11 mouse cellular contexts compared by ENCODE assay signal in genomic region chr11:70177647-70178046, GRCm38 (mm10). TPM values are rescaled to one million over a fixed set of nuclear protein-coding genes. Genes with fewer than 3 reads are reported as not detected.
DNase-seq lines count a peak whose midpoint lies in the region; TF ChIP-seq lines count a peak whose summit lies in the region.
"Had no signal": no experiment of that assay in that cellular context is flagged by ENCODE, and none has a peak within 500 bp of the region (broad histone marks: within the 10 kb centered on the region; RNA-seq: fewer than 3 reads in every experiment).

No protein-coding gene starts in this region.

- peak; percentile 52 to 71 for DNase-seq in cerebellum, postnatal 10 days
- no peak for DNase-seq in cerebellum, adult 9-10 months
- DNase-seq in layer of hippocampus, adult 2 months (ENCODE audit: low spot score in 2 of 2) = no peak
- DNase-seq in layer of hippocampus, adult 9-11 months = no peak
- DNase-seq in thymus, postnatal 25 days = peak; percentile 23
- no peak for DNase-seq in thymus, postnatal 0 days (ENCODE audit: low spot score)
- peak; percentile 62 for DNase-seq in thymus, postnatal 4 days
- no peak for DNase-seq in layer of hippocampus, adult 11-12 months (ENCODE audit: low spot score)

- TF ChIP-seq CTCF in layer of hippocampus, adult 2 months (conservative IDR thresholded peaks at IDR 0.05) = peak; percentile 59

- H3K27ac ChIP-seq in layer of hippocampus, adult 2 months = no peak overlapping the region
- H3K27ac ChIP-seq: embryonic facial prominence, embryonic 10.5 days had no signal

- H3K4me3 ChIP-seq in layer of hippocampus, adult 2 months = no peak overlapping the region
- H3K4me3 ChIP-seq: embryonic facial prominence, embryonic 10.5 days had no signal

RNA-seq across cellular contexts. Expression of gene Clec10a, which starts 21.6 kb away (rescaled TPM):
- total RNA-seq in layer of hippocampus, adult 2 months (2021) = 1 to 10 TPM in 1 of 2 experiments, under 1 TPM in 1; 0.67 to 1.5 TPM
- polyA plus RNA-seq in thymus, postnatal 0 days (2015; fragmentation: Nextera tagmentation; extraction: Ambion mirVana) = 3.6 and 3.7 TPM in 2 replicates
- polyA plus RNA-seq: neural tube, embryonic 14.5 days had no signal

RNA-seq across cellular contexts. Expression of gene Slc16a11, which starts 34.9 kb away (rescaled TPM):
- total RNA-seq in layer of hippocampus, adult 2 months (2021) = 10 to 100 TPM; 35.2 to 47.0 TPM
- 1.2 and 1.9 TPM in 2 replicates for polyA plus RNA-seq in thymus, postnatal 0 days (2015; fragmentation: Nextera tagmentation; extraction: Ambion mirVana)
- total RNA-seq: megakaryocyte progenitor cell, adult 5-6 weeks had no signal

RNA-seq across cellular contexts. Expression of gene Slc16a13, which starts 43.2 kb away (rescaled TPM):
- total RNA-seq in layer of hippocampus, adult 2 months (2021) = 10 to 100 TPM in 1 of 2 experiments, 1 to 10 TPM in 1; 7.9 to 11.0 TPM
- polyA plus RNA-seq in thymus, postnatal 0 days (2015; fragmentation: Nextera tagmentation; extraction: Ambion mirVana) = 2.3 and 2.4 TPM in 2 replicates

RNA-seq across cellular contexts. Expression of gene Mgl2, which starts 47.5 kb away (rescaled TPM):
- total RNA-seq in layer of hippocampus, adult 2 months (2021) = under 1 TPM in 1 of 2 experiments, not detected in 1; 0.46 TPM
- 5.3 and 6.0 TPM in 2 replicates for polyA plus RNA-seq in thymus, postnatal 0 days (2015; fragmentation: Nextera tagmentation; extraction: Ambion mirVana)

RNA-seq across cellular contexts. Expression of gene Bcl6b, which starts 52.0 kb away (rescaled TPM):
- 1 to 10 TPM in 1 of 2 experiments, under 1 TPM in 1; 0.83 to 1.4 TPM for total RNA-seq in layer of hippocampus, adult 2 months (2021)
- 1.9 and 2.2 TPM in 2 replicates for polyA plus RNA-seq in thymus, postnatal 0 days (2015; fragmentation: Nextera tagmentation; extraction: Ambion mirVana)
- total RNA-seq: megakaryocyte progenitor cell, adult 5-6 weeks had no signal

Comparison
In these comparisons a context has a peak if more than half of its experiments do, and no peak if none do; other contexts are left out.
1. DNase-seq: peak in cerebellum, postnatal 10 days (2 of 2), thymus, postnatal 25 days (single experiment) and thymus, postnatal 4 days (single experiment); none in cerebellum, adult 9-10 months (single experiment), layer of hippocampus, adult 2 months (0 of 2), layer of hippocampus, adult 9-11 months (single experiment), thymus, postnatal 0 days (single experiment) and layer of hippocampus, adult 11-12 months (single experiment).